Mouse (Mus musculus) bone marrow, adult 2 months (tissue): ENCODE results near the gene Gm12695. TPM values are rescaled to one million over a fixed set of nuclear protein-coding genes. Genes with fewer than 3 reads are reported as not detected.

ENCODE experiments used
- H3K27ac ChIP-seq: fragments of 200-500 bp; 2 replicates; pipeline ENCODE4 v1.5.1; 2012; ENCODE audit warnings: low read depth, mild to moderate bottlenecking, control low read depth, inconsistent platforms, low read length; ENCODE audit not compliant: control insufficient read depth, poor library complexity, insufficient read depth
- H3K4me1 ChIP-seq: fragments of 200-500 bp; 2 replicates; pipeline ENCODE4 v1.6.1; 2011; ENCODE audit warnings: low read length; ENCODE audit not compliant: control insufficient read depth, insufficient read depth
- H3K4me3 ChIP-seq: fragments of 200-500 bp; replicated peaks from 2 replicates; pipeline ENCODE3; 2011; ENCODE audit warnings: mild to moderate bottlenecking, low read depth, low read length, control low read depth; ENCODE audit not compliant: control insufficient read depth
- CTCF ChIP-seq: fragments of 200-500 bp; IDR thresholded peaks from 2 replicates; pipeline ENCODE4 v1.5.1; 2011; ENCODE audit warnings: low read length, control low read depth; ENCODE audit not compliant: control insufficient read depth, insufficient read depth
- POLR2A ChIP-seq: fragments of 200-500 bp; IDR thresholded peaks from 2 replicates; pipeline ENCODE4 v1.6.1; 2011; ENCODE audit warnings: low read depth, mild to moderate bottlenecking, control low read depth, low read length, borderline replicate concordance; ENCODE audit not compliant: control insufficient read depth
- WGBS: fragments of 180-500 bp; shearing (Covaris S2); methylation state at CpG from one replicate; pipeline ENCODE4 v1.1.7; 2018; 5-methylcytosine and 5-hydroxymethylcytosine counted together
- polyA plus RNA-seq: library from polyadenylated mRNA; stranded (reverse); fragments of >200 nt; gene quantifications from 2 replicates; pipeline ENCODE4 v1.2.4, GENCODE M21; 2011; ENCODE audit warnings: low replicate concordance; ENCODE audit not compliant: missing spikeins, insufficient read depth, insufficient read length

Gene Gm12695
- polyA plus RNA-seq = not detected in 2 replicates

- no peaks in the 10 kb centered on the region for H3K4me1 ChIP-seq
- TF ChIP-seq CTCF = no peak
- no peak for TF ChIP-seq POLR2A
- no peak within 1 kb of the TSS for H3K4me3 ChIP-seq
- WGBS = 82% methylated on average over 3 of the region's 3 CpGs
- H3K27ac ChIP-seq = no peak within 1 kb of the TSS
Observed at GRCm38 (mm10) chr4:96785086-96785485, at the start of gene Gm12695. TSS of gene Gm12695 (minus strand) at chr4:96785186.

- 75% methylated on average over 4 of the region's 4 CpGs for WGBS
- TF ChIP-seq CTCF (no peak), POLR2A (no peak)
- Histone ChIP-seq H3K4me1 (no peaks in the 10 kb centered on the region), H3K4me3 (no peak overlapping the region), H3K27ac (no peak overlapping the region)
Observed at GRCm38 (mm10) chr4:96825540-96826045, 40.6 kb upstream of the Gm12695 start.

- H3K4me1 ChIP-seq = no peaks in the 10 kb centered on the region
- WGBS = 72% methylated on average over 6 of the region's 6 CpGs
- H3K27ac ChIP-seq = no peak overlapping the region
- no peak overlapping the region for H3K4me3 ChIP-seq
- TF ChIP-seq POLR2A = no peak
- no peak for TF ChIP-seq CTCF
Observed at GRCm38 (mm10) chr4:96806824-96807808, 22.1 kb upstream of the Gm12695 start.

- no peak overlapping the region for H3K27ac ChIP-seq
- H3K4me3 ChIP-seq = no peak overlapping the region
- no peak for TF ChIP-seq POLR2A
- no peak for TF ChIP-seq CTCF
- H3K4me1 ChIP-seq = no peaks in the 10 kb centered on the region
- 35% methylated on average over 7 of the region's 7 CpGs for WGBS
Observed at GRCm38 (mm10) chr4:96799380-96800157, 14.6 kb upstream of the Gm12695 start.

DNA sequence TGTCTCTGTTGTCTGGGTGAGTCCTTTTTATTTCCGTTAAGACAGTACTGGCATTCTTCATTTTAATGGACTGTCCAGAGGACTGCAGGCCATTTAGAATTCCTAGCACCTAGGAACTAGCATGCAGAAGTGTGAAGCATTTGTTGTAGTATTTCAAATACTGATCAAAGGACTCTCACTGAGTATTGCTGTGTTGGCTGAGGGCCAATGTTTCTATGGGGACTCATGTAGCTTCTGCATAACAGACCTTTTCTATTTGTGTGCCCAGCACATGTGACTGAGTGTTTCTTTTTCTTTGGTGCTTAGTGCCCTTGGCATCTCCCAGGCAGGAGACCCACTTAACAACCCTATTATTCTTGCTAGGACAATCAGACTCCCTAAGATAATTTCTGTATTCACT lies 12.6 kb upstream of the Gm12695 start:
- TF ChIP-seq POLR2A (no peak), CTCF (no peak)
- H3K4me3 ChIP-seq = no peak overlapping the region
- H3K4me1 ChIP-seq = no peaks in the 10 kb centered on the region
- H3K27ac ChIP-seq = no peak overlapping the region
- 70% methylated on average over 1 of the region's 1 CpGs for WGBS

DNA sequence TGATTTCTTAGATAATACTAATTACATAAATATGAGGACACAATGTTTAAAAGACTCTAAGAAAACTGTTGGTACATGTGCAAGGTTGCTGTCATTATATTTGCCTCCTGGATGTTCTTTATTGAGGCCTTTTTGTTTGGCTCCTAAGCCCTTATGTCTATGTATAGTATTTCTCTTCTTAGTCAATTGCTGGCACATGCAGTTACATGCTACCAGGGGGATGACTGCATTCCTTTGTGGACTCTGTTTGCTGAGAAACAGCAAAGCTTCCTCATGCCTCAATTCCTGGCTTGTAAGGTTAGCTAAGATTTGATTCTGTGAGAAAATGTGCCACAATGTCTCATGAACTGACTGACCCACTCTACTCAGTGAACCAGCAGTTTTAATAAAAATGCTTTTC lies 6.3 kb upstream of the Gm12695 start:
- H3K27ac ChIP-seq = no peak overlapping the region
- no peak for TF ChIP-seq CTCF
- no peak for TF ChIP-seq POLR2A
- no peaks in the 10 kb centered on the region for H3K4me1 ChIP-seq
- H3K4me3 ChIP-seq = no peak overlapping the region

DNA sequence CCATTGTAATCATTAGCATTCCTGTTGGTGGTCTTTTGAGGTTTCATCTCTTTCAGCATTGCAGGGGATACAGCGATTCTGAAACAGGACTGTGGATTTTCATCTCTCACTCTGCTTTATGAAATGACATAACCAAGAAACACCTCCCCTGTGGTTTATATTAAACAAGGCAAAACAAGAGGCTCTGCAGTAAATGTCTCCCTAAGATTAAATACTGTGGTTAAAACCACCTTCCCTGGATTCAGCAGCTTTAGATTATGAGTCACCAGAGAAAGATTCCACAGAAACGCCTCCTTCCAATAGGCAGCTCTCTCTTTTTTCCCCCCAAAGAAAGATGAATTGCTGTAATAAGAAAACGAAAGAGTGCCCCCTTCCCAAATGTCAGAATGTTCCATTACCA lies 4.9 kb upstream of the Gm12695 start:
- H3K4me1 ChIP-seq = no peaks in the 10 kb centered on the region
- no peak overlapping the region for H3K27ac ChIP-seq
- 57% methylated on average over 3 of the region's 3 CpGs for WGBS
- no peak overlapping the region for H3K4me3 ChIP-seq
- TF ChIP-seq CTCF = no peak
- TF ChIP-seq POLR2A = no peak

- Histone ChIP-seq H3K27ac (no peak overlapping the region), H3K4me3 (no peak overlapping the region), H3K4me1 (no peaks in the 10 kb centered on the region)
- no peak for TF ChIP-seq POLR2A
- no peak for TF ChIP-seq CTCF
- WGBS = 26% methylated on average over 7 of the region's 7 CpGs
Observed at GRCm38 (mm10) chr4:96786610-96787009, 1.6 kb upstream of the Gm12695 start.

GRCm38 (mm10) chr4:96772966-96773566 lies 11.9 kb downstream of the Gm12695 start:
- 78% methylated on average over 3 of the region's 3 CpGs for WGBS
- Histone ChIP-seq H3K4me3 (no peak overlapping the region), H3K4me1 (no peaks in the 10 kb centered on the region), H3K27ac (no peak overlapping the region)
- TF ChIP-seq CTCF (no peak), POLR2A (no peak)
